ENCODE assay signal across 11 mouse cellular contexts in the genomic region with DNA sequence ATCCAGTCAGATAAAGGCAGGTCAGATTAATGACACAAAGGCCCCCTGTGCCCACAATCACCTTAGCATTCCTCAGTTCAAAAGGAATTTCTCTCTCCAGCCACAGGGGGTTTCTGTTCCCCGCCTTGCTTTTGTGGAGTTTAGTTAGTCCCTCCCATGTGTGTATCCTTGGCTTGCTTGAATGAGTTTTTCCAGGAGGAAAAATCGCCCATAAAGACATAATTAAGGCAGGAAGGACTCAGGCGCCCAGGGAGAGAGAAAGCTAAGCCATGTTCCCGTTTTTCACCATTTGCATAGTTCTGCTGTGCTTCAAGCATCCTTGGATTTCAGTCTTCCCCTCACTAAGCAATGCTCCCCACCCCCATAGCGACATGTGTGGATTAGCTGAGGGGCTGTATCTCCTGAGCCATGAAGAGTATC.
DNase-seq lines count a peak whose midpoint lies in the region; ATAC-seq and TF ChIP-seq lines count a peak whose summit lies in the region.
"Had no signal": no experiment of that assay in that cellular context is flagged by ENCODE, and none has a peak within 500 bp of the region (broad histone marks: within the 10 kb centered on the region; RNA-seq: fewer than 3 reads in every experiment).

No protein-coding gene starts in this region.

- H3K9ac ChIP-seq in ES-E14 (ENCODE audit: insufficient read depth, low read depth, low read length, poor library complexity, severe bottlenecking), result no peak overlapping the region
- H3K9ac ChIP-seq in forebrain, embryonic 13.5 days, result no peak overlapping the region
- H3K9ac ChIP-seq in limb, embryonic 12.5 days (replicated peaks), result no peak overlapping the region

- in situ Hi-C loops in ES-E14 (cut with MboI; ENCODE audit: low sequenced_read_pairs in 2 of 2, unreplicated experiment in 2 of 2), result no loop called here

- H3K36me3 ChIP-seq in ES-E14 (ENCODE audit: control insufficient read depth, insufficient read depth, low read length, poor library complexity, severe bottlenecking), result no peaks in the 10 kb centered on the region
- no peaks in the 10 kb centered on the region for H3K36me3 ChIP-seq in forebrain, embryonic 13.5 days (ENCODE audit: poor library complexity, severe bottlenecking)
- no peaks in the 10 kb centered on the region for H3K36me3 ChIP-seq in limb, embryonic 12.5 days

- H3K4me2 ChIP-seq in forebrain, embryonic 13.5 days, result peak overlapping the region; percentile 25
- H3K4me2 ChIP-seq in limb, embryonic 12.5 days, result peak overlapping the region; percentile 23; the same call in 1 of the 2 replicates

- H3K9me3 ChIP-seq in ES-E14 (ENCODE audit: control insufficient read depth, insufficient read depth, low read depth, low read length), result no peaks in the 10 kb centered on the region
- H3K9me3 ChIP-seq in forebrain, embryonic 13.5 days (replicated peaks), result no peaks in the 10 kb centered on the region
- H3K9me3 ChIP-seq in limb, embryonic 12.5 days, result no peaks in the 10 kb centered on the region

- H3K27ac ChIP-seq in ES-E14 (ENCODE audit: insufficient read depth, low read depth, low read length, poor library complexity, severe bottlenecking), result no peak overlapping the region
- peak overlapping the region; percentile 77 for H3K27ac ChIP-seq in forebrain, embryonic 13.5 days
- H3K27ac ChIP-seq in limb, embryonic 12.5 days, result peak overlapping the region; percentile 82

- WGBS in forebrain, embryonic 13.5 days, result under 1% methylated on average over 5 of the region's 5 CpGs
- WGBS in limb, embryonic 12.5 days, result 4% methylated on average over 5 of the region's 5 CpGs

- peak; percentile 27; the same call in 1 of the 2 replicates for ATAC-seq in forebrain, embryonic 13.5 days
- no peak for ATAC-seq in limb, embryonic 12.5 days (ENCODE audit: insufficient number of reproducible peaks, insufficient read depth, low FRiP score, low TSS enrichment, low read depth)

- H3K4me3 ChIP-seq in ES-E14 (ENCODE audit: insufficient read depth in 1 of 2, low read depth in 1 of 2, low read length in 2 of 2, poor library complexity in 1 of 2, severe bottlenecking in 1 of 2), result no peak overlapping the region
- no peak overlapping the region for H3K4me3 ChIP-seq in forebrain, embryonic 13.5 days
- H3K4me3 ChIP-seq in limb, embryonic 12.5 days (replicated peaks), result no peak overlapping the region
- H3K4me3 ChIP-seq: megakaryocyte, embryonic 14.5 days had no signal

- peaks cover 6 to 14% of the 10 kb centered on the region in 2 experiments; a peak in 3 of 4 replicates for H3K4me1 ChIP-seq in ES-E14 (ENCODE audit: control insufficient read depth in 2 of 2, insufficient read depth in 2 of 2, low read length in 2 of 2, poor library complexity in 1 of 2)
- peaks cover 51% of the 10 kb centered on the region for H3K4me1 ChIP-seq in forebrain, embryonic 13.5 days
- peaks cover 46% of the 10 kb centered on the region for H3K4me1 ChIP-seq in limb, embryonic 12.5 days (replicated peaks)
- H3K4me1 ChIP-seq: megakaryocyte, embryonic 14.5 days had no signal

- DNase-seq in ES-E14 (ENCODE audit: low read depth, low spot score), result peak; percentile 95
- peak; percentile 79 for DNase-seq in WW6 (ENCODE audit: low read depth, low spot score)
- no peak for DNase-seq in adrenal gland, adult (ENCODE audit: inconsistent age in 2 of 2, low spot score in 1 of 2)
- no peak for DNase-seq in spleen, postnatal 14 days (ENCODE audit: low spot score in 2 of 2)
- no peak for DNase-seq in gastrocnemius, postnatal 10 days
- no peak for DNase-seq in urinary bladder, postnatal 4 days (ENCODE audit: low spot score in 2 of 2)
- DNase-seq: gastrocnemius, postnatal 14 days; kidney, postnatal 25 days had no signal

- H3K27me3 ChIP-seq in forebrain, embryonic 13.5 days, result no peaks in the 10 kb centered on the region
- no peaks in the 10 kb centered on the region for H3K27me3 ChIP-seq in limb, embryonic 12.5 days
- H3K27me3 ChIP-seq: megakaryocyte, embryonic 14.5 days had no signal

TF ChIP-seq in ES-E14, 5 proteins besides CTCF, POLR2A, EP300 and RAD21:
- TF ChIP-seq CHD2 (IDR thresholded peaks at IDR 0.05; ENCODE audit: low read depth, low read length) (peak; percentile 57; the same call in 1 of the 2 replicates), MAFK (IDR thresholded peaks at IDR 0.05; ENCODE audit: insufficient read depth, low read depth, low read length) (no peak), HCFC1 (IDR thresholded peaks at IDR 0.05; ENCODE audit: borderline replicate concordance, insufficient read depth, low read length) (no peak)

Comparison
In these comparisons a context has a peak if more than half of its experiments do, and no peak if none do; other contexts are left out.
1. DNase-seq: peak in ES-E14 (single experiment) and WW6 (single experiment); none in adrenal gland, adult (0 of 2), spleen, postnatal 14 days (0 of 2), gastrocnemius, postnatal 10 days (single experiment) and urinary bladder, postnatal 4 days (0 of 2).